Mouse (Mus musculus) limb, embryonic 12.5 days (tissue): ENCODE results near the gene Actb. TPM values are rescaled to one million over a fixed set of nuclear protein-coding genes. Genes with fewer than 3 reads are reported as not detected.

Experiments used
- ATAC-seq: fragments of 200-750 bp; cut with Nextera tagmentation; 2 replicates; pipeline ENCODE4 v1.8.0; 2017; ENCODE audit warnings: low read depth, moderate TSS enrichment; ENCODE audit not compliant: insufficient number of reproducible peaks, insufficient read depth, low FRiP score, low TSS enrichment
- H3K27ac ChIP-seq: fragments of 300-500 bp; sonication (generic); 2 replicates; pipeline ENCODE4 v1.5.1; 2016; ENCODE audit warnings: mild to moderate bottlenecking, moderate library complexity
- H3K27me3 ChIP-seq: fragments of 300-500 bp; sonication (generic); 2 replicates; pipeline ENCODE4 v1.6.1; 2016; ENCODE audit warnings: mild to moderate bottlenecking, moderate library complexity
- H3K36me3 ChIP-seq: fragments of 300-500 bp; sonication (generic); 2 replicates; pipeline ENCODE4 v1.6.1; 2016; ENCODE audit warnings: mild to moderate bottlenecking, moderate library complexity
- H3K4me1 ChIP-seq: fragments of 300-500 bp; sonication (generic); replicated peaks from 2 replicates; pipeline ENCODE4 v1.6.1; 2016
- H3K4me2 ChIP-seq: fragments of 300-500 bp; sonication (generic); 2 replicates; pipeline ENCODE4 v1.6.1; 2016; ENCODE audit warnings: mild to moderate bottlenecking, moderate library complexity
- H3K4me3 ChIP-seq: fragments of 300-500 bp; sonication (generic); replicated peaks from 2 replicates; pipeline ENCODE4 v1.5.1; 2016; ENCODE audit warnings: mild to moderate bottlenecking
- H3K9ac ChIP-seq: fragments of 300-500 bp; sonication (generic); replicated peaks from 2 replicates; pipeline ENCODE4 v1.6.1; 2016; ENCODE audit warnings: mild to moderate bottlenecking, moderate library complexity
- H3K9me3 ChIP-seq: fragments of 300-500 bp; sonication (generic); 2 replicates; pipeline ENCODE4 v1.6.1; 2016; ENCODE audit warnings: mild to moderate bottlenecking, moderate library complexity
- WGBS: fragments of 180-500 bp; shearing (Covaris S2); methylation state at CpG from one replicate; pipeline ENCODE4 v1.1.7; 2016; 5-methylcytosine and 5-hydroxymethylcytosine counted together
- polyA plus RNA-seq: library from polyadenylated mRNA; unstranded; fragments of >200 nt; fragmentation: Nextera tagmentation; extraction: Ambion mirVana; gene quantifications from 2 replicates; pipeline ENCODE4 v1.2.1, GENCODE M21; 2016

Actb gene
- polyA plus RNA-seq, 1 experiment from 2014 or later, result 13,538 TPM

- peak overlapping the region; percentile 69 for H3K9ac ChIP-seq
- H3K36me3 ChIP-seq, result peaks cover 24% of the 10 kb centered on the region
- H3K4me3 ChIP-seq, result no peak overlapping the region
- H3K27ac ChIP-seq, result peak overlapping the region; percentile 96
- WGBS, result 71% methylated on average over 5 of the region's 5 CpGs
- peaks cover 51% of the 10 kb centered on the region for H3K4me1 ChIP-seq
- no peaks in the 10 kb centered on the region for H3K9me3 ChIP-seq
- H3K4me2 ChIP-seq, result peak overlapping the region; percentile 75
- ATAC-seq, result no peak
- H3K27me3 ChIP-seq, result no peaks in the 10 kb centered on the region
Observed at GRCm38 (mm10) chr5:142907803-142908559, 1.4 kb upstream of the Actb start.

- Histone ChIP-seq H3K36me3 (peaks cover 32% of the 10 kb centered on the region), H3K9ac (peak overlapping the region; percentile 69), H3K27ac (peak overlapping the region; percentile 96), H3K4me1 (peaks cover 56% of the 10 kb centered on the region), H3K4me3 (peak overlapping the region; percentile 98), H3K4me2 (peak overlapping the region; percentile 75), H3K9me3 (no peaks in the 10 kb centered on the region), H3K27me3 (no peaks in the 10 kb centered on the region)
- WGBS, result 39% methylated on average over 14 of the region's 14 CpGs
- ATAC-seq, result no peak
Observed at GRCm38 (mm10) chr5:142907048-142907802, 671 bp upstream of the Actb start.

GRCm38 (mm10) chr5:142905725-142906531 is 626 bp downstream of the Actb start:
- peak overlapping the region; percentile 100 for H3K9ac ChIP-seq
- peak overlapping the region; percentile 76 for H3K4me2 ChIP-seq
- peaks cover 44% of the 10 kb centered on the region for H3K36me3 ChIP-seq
- H3K27ac ChIP-seq, result peak overlapping the region; percentile 100
- WGBS, result under 1% methylated on average over 84 of the region's 84 CpGs
- peak overlapping the region; percentile 98 for H3K4me3 ChIP-seq
- H3K4me1 ChIP-seq, result peaks cover 56% of the 10 kb centered on the region
- H3K9me3 ChIP-seq, result no peaks in the 10 kb centered on the region
- ATAC-seq, result peak; percentile 74
- H3K27me3 ChIP-seq, result no peaks in the 10 kb centered on the region

DNA sequence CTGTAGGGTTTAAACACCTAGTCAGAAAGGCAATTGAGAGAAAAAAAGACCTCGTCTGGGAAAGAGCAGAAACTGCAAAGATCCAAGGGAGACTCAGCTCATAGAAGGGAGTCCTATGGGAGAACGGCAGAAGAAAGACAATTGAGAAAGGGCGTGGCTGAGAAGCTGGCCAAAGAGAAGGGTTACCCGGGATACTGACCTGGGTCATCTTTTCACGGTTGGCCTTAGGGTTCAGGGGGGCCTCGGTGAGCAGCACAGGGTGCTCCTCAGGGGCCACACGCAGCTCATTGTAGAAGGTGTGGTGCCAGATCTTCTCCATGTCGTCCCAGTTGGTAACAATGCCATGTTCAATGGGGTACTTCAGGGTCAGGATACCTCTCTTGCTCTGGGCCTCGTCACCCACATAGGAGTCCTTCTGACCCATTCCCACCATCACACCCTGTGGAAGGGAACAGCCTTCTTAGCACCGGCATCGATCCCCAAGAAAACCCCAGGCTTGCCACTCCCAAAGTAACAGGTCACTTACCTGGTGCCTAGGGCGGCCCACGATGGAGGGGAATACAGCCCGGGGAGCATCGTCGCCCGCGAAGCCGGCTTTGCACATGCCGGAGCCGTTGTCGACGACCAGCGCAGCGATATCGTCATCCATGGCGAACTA is 1.4 kb downstream of the Actb start:
- 7% methylated on average over 27 of the region's 27 CpGs for WGBS
- no peaks in the 10 kb centered on the region for H3K9me3 ChIP-seq
- H3K4me3 ChIP-seq, result peak overlapping the region; percentile 98
- H3K36me3 ChIP-seq, result peaks cover 50% of the 10 kb centered on the region
- peak overlapping the region; percentile 76 for H3K4me2 ChIP-seq
- peaks cover 55% of the 10 kb centered on the region for H3K4me1 ChIP-seq
- H3K27ac ChIP-seq, result peak overlapping the region; percentile 100
- H3K27me3 ChIP-seq, result no peaks in the 10 kb centered on the region
- peak overlapping the region; percentile 100 for H3K9ac ChIP-seq
- ATAC-seq, result peak; percentile 1

DNA sequence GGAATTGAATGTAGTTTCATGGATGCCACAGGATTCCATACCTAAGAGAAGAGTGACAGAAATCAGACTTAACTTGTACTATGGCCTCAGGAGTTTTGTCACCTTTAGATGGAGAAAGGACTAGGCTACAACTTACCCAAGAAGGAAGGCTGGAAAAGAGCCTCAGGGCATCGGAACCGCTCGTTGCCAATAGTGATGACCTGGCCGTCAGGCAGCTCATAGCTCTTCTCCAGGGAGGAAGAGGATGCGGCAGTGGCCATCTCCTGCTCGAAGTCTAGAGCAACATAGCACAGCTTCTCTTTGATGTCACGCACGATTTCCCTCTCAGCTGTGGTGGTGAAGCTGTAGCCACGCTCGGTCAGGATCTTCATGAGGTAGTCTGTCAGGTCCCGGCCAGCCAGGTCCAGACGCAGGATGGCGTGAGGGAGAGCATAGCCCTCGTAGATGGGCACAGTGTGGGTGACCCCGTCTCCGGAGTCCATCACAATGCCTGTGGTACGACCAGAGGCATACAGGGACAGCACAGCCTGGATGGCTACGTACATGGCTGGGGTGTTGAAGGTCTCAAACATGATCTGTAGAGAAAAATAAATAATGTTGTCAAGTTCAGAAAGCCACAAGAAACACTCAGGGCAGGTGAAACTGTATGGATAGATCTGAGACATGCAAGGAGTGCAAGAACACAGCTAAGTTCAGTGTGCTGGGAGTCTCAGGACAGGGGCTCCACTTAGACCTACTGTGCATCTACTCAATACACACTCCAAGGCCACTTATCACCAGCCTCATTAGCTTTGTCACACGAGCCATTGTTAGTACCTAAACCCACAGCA is 2.1 kb downstream of the Actb start:
- Histone ChIP-seq H3K36me3 (peaks cover 57% of the 10 kb centered on the region), H3K4me3 (peak overlapping the region; percentile 98), H3K9ac (peak overlapping the region; percentile 100), H3K27ac (peak overlapping the region; percentile 100), H3K9me3 (no peaks in the 10 kb centered on the region), H3K4me2 (peak overlapping the region; percentile 76), H3K4me1 (peaks cover 48% of the 10 kb centered on the region), H3K27me3 (no peaks in the 10 kb centered on the region)
- 80% methylated on average over 19 of the region's 19 CpGs for WGBS
- no peak for ATAC-seq

- WGBS, result 84% methylated on average over 14 of the region's 14 CpGs
Observed at GRCm38 (mm10) chr5:142903470-142904207, 2.9 kb downstream of the Actb start.

GRCm38 (mm10) chr5:142902506-142903314 is 3.8 kb downstream of the Actb start:
- Histone ChIP-seq H3K4me2 (peak overlapping the region; percentile 8), H3K27ac (peak overlapping the region; percentile 73)

More at GRCm38 (mm10) chr5:142903470-142904207, 2.9 kb downstream of the Actb start:
- peak overlapping the region; percentile 100 for H3K27ac ChIP-seq
- peak overlapping the region; percentile 100 for H3K9ac ChIP-seq
- H3K36me3 ChIP-seq, result peaks cover 63% of the 10 kb centered on the region
- no peak for ATAC-seq
- H3K9me3 ChIP-seq, result no peaks in the 10 kb centered on the region
- peak overlapping the region; percentile 76 for H3K4me2 ChIP-seq
- peaks cover 40% of the 10 kb centered on the region for H3K4me1 ChIP-seq
- H3K27me3 ChIP-seq, result no peaks in the 10 kb centered on the region
- peak overlapping the region; percentile 98 for H3K4me3 ChIP-seq

GRCm38 (mm10) chr5:142901846-142902505 is 4.6 kb downstream of the Actb start:
- Histone ChIP-seq H3K27ac (peak overlapping the region; percentile 73), H3K9ac (no peak overlapping the region), H3K4me1 (peaks cover 23% of the 10 kb centered on the region), H3K4me3 (no peak overlapping the region), H3K9me3 (no peaks in the 10 kb centered on the region), H3K4me2 (no peak overlapping the region), H3K36me3 (peaks cover 72% of the 10 kb centered on the region), H3K27me3 (no peaks in the 10 kb centered on the region)
- no peak for ATAC-seq
- 48% methylated on average over 4 of the region's 4 CpGs for WGBS

More at GRCm38 (mm10) chr5:142902506-142903314, 3.8 kb downstream of the Actb start:
- 54% methylated on average over 5 of the region's 5 CpGs for WGBS
- Histone ChIP-seq H3K36me3 (peaks cover 68% of the 10 kb centered on the region), H3K4me3 (0 out of 2 replicates have a peak overlapping the region, but pooled peaks have one; percentile 0), H3K9ac (0 out of 2 replicates have a peak overlapping the region, but pooled peaks have one; percentile 34), H3K27me3 (no peaks in the 10 kb centered on the region), H3K4me1 (peaks cover 31% of the 10 kb centered on the region), H3K9me3 (no peaks in the 10 kb centered on the region)
- ATAC-seq, result no peak
